9 mouse cellular contexts compared by ENCODE assay signal in genomic region chr9:66294980-66295410, GRCm38 (mm10). TPM values are rescaled to one million over a fixed set of nuclear protein-coding genes. Genes with fewer than 3 reads are reported as not detected.
A peak's percentile ranks its signal among the peaks of the same experiment; 100 is the strongest.
DNase-seq lines count a peak whose midpoint lies in the region; ATAC-seq lines count a peak whose summit lies in the region.
"Had no signal": no experiment of that assay in that cellular context is flagged by ENCODE, and none has a peak within 500 bp of the region (broad histone marks: within the 10 kb centered on the region; RNA-seq: fewer than 3 reads in every experiment).

No protein-coding gene starts in this region.

- 0 out of 2 replicates have a peak overlapping the region, but pooled peaks have one; percentile 35 for H3K27ac ChIP-seq in limb, embryonic 12.5 days
- H3K27ac ChIP-seq in limb, embryonic 10.5 days, result no peak overlapping the region
- H3K27ac ChIP-seq in hindbrain, embryonic 10.5 days, result peak overlapping the region; percentile 77
- peak overlapping the region; percentile 48; the same call in 1 of the 2 replicates for H3K27ac ChIP-seq in midbrain, embryonic 15.5 days

- peaks cover 4% of the 10 kb centered on the region for H3K4me1 ChIP-seq in limb, embryonic 12.5 days (replicated peaks)
- peaks cover 11% of the 10 kb centered on the region for H3K4me1 ChIP-seq in limb, embryonic 10.5 days
- peaks cover 19% of the 10 kb centered on the region for H3K4me1 ChIP-seq in hindbrain, embryonic 10.5 days (replicated peaks)
- H3K4me1 ChIP-seq in midbrain, embryonic 15.5 days, result peaks cover 6% of the 10 kb centered on the region

- WGBS in limb, embryonic 12.5 days, result 7% methylated on average over 3 of the region's 3 CpGs
- WGBS in limb, embryonic 10.5 days, result 8% methylated on average over 3 of the region's 3 CpGs
- WGBS in hindbrain, embryonic 10.5 days, result 12% methylated on average over 3 of the region's 3 CpGs
- WGBS in midbrain, embryonic 15.5 days, result 6% methylated on average over 3 of the region's 3 CpGs

- H3K27me3 ChIP-seq in limb, embryonic 12.5 days, result no peaks in the 10 kb centered on the region
- no peaks in the 10 kb centered on the region for H3K27me3 ChIP-seq in limb, embryonic 10.5 days (ENCODE audit: low read depth, poor library complexity, severe bottlenecking)
- H3K27me3 ChIP-seq in hindbrain, embryonic 10.5 days (ENCODE audit: insufficient read depth, poor library complexity, severe bottlenecking), result no peaks in the 10 kb centered on the region
- no peaks in the 10 kb centered on the region for H3K27me3 ChIP-seq in midbrain, embryonic 15.5 days (replicated peaks)

- no peak overlapping the region for H3K4me2 ChIP-seq in limb, embryonic 12.5 days
- H3K4me2 ChIP-seq in midbrain, embryonic 15.5 days, result no peak overlapping the region

- H3K4me3 ChIP-seq in limb, embryonic 12.5 days (replicated peaks), result no peak overlapping the region
- no peak overlapping the region for H3K4me3 ChIP-seq in limb, embryonic 10.5 days
- H3K4me3 ChIP-seq in hindbrain, embryonic 10.5 days, result peak overlapping the region; percentile 4; the same call in 1 of the 2 replicates
- no peak overlapping the region for H3K4me3 ChIP-seq in midbrain, embryonic 15.5 days

- DNase-seq in limb, embryonic 10.5 days (ENCODE audit: low spot score), result no peak
- no peak for DNase-seq in hindbrain, embryonic 10.5 days (ENCODE audit: low spot score)
- no peak for DNase-seq in left cerebral cortex, adult 18-20 months (ENCODE audit: low spot score in 2 of 2)
- no peak for DNase-seq in left cerebral cortex, adult 9 months (ENCODE audit: low spot score in 2 of 2)
- DNase-seq in urinary bladder, postnatal 14 days (ENCODE audit: low spot score), result no peak
- DNase-seq: kidney, adult 2 months had no signal

- no peak for ATAC-seq in limb, embryonic 12.5 days (ENCODE audit: insufficient number of reproducible peaks, insufficient read depth, low FRiP score, low TSS enrichment, low read depth)
- ATAC-seq in common myeloid progenitor, adult 5-6 weeks (replicated peaks; ENCODE audit: low read depth, poor library complexity, severe bottlenecking), result peak; percentile 99
- 0 out of 2 replicates have a peak, but pooled peaks have one; percentile 37 for ATAC-seq in midbrain, embryonic 15.5 days (replicated peaks)

- H3K36me3 ChIP-seq in limb, embryonic 12.5 days, result no peaks in the 10 kb centered on the region
- no peaks in the 10 kb centered on the region for H3K36me3 ChIP-seq in limb, embryonic 10.5 days
- H3K36me3 ChIP-seq in hindbrain, embryonic 10.5 days, result no peaks in the 10 kb centered on the region
- no peaks in the 10 kb centered on the region for H3K36me3 ChIP-seq in midbrain, embryonic 15.5 days (replicated peaks)

- H3K9ac ChIP-seq in limb, embryonic 12.5 days (replicated peaks), result no peak overlapping the region
- H3K9ac ChIP-seq in midbrain, embryonic 15.5 days, result no peak overlapping the region

- no peaks in the 10 kb centered on the region for H3K9me3 ChIP-seq in limb, embryonic 12.5 days
- H3K9me3 ChIP-seq in limb, embryonic 10.5 days (replicated peaks), result no peaks in the 10 kb centered on the region
- H3K9me3 ChIP-seq in hindbrain, embryonic 10.5 days, result no peaks in the 10 kb centered on the region
- no peaks in the 10 kb centered on the region for H3K9me3 ChIP-seq in midbrain, embryonic 15.5 days

RNA-seq across cellular contexts. Expression of gene Herc1, which starts 55.3 kb away (rescaled TPM):
- polyA plus RNA-seq in limb, embryonic 12.5 days (2016; fragmentation: Nextera tagmentation; extraction: Ambion mirVana), result 27.4 and 30.3 TPM in 2 replicates
- polyA plus RNA-seq in limb, embryonic 10.5 days (2016; fragmentation: Nextera tagmentation; extraction: Ambion mirVana), result 21.4 and 22.4 TPM in 2 replicates
- total RNA-seq in common myeloid progenitor, adult 5-6 weeks (2017), result 80.8 and 106 TPM in 2 replicates
- 28.9 and 30.5 TPM in 2 replicates for polyA plus RNA-seq in hindbrain, embryonic 10.5 days (2016; fragmentation: Nextera tagmentation; extraction: Ambion mirVana)
- 50.5 and 55.2 TPM in 2 replicates for polyA plus RNA-seq in midbrain, embryonic 15.5 days (2015; fragmentation: Nextera tagmentation; extraction: Ambion mirVana)
- total RNA-seq in left cerebral cortex, adult 18-20 months (2021), result 100 to 1,000 TPM; 110 to 114 TPM
